Mouse (Mus musculus) heart, adult 8-10 months (tissue): Measurements from ENCODE around the gene Slc48a1. TPM values are rescaled to one million over a fixed set of nuclear protein-coding genes. Genes with fewer than 3 reads are reported as not detected.
A peak's percentile ranks its signal among the peaks of the same experiment; 100 is the strongest.

Source experiments
- DNase-seq: peaks from one replicate; pipeline ENCODE4 v3.0.0; 2022; ENCODE audit warnings: low spot score
- total RNA-seq, 4 experiments: library from RNA; stranded (reverse); gene quantifications; 2 replicates each; pipeline ENCODE4 v1.2.4; 2022

Gene Slc48a1
- total RNA-seq, 4 experiments from 2014 or later = 63.6 to 76.6 (median 67.9) TPM

DNA sequence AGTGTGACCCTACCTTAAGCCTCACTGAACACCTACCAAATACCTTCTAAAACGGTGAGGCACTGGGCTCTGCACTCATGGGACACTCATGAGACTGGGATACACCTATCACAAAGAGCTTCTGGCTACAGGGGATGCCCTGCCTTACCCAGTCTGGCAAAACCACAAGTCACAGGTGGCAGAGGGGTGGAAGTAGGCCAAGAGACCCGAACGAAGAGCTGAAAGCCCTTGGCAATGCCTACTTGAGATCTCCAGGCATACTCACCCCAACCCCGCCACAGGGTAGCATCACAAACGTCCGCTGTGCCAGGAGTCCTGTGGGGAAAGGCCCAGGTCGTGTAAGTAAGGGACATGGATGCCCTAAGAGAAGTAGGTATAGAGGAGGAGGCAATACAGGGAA lies 23.5 kb downstream of the Slc48a1 start:
- no peak for DNase-seq

DNA sequence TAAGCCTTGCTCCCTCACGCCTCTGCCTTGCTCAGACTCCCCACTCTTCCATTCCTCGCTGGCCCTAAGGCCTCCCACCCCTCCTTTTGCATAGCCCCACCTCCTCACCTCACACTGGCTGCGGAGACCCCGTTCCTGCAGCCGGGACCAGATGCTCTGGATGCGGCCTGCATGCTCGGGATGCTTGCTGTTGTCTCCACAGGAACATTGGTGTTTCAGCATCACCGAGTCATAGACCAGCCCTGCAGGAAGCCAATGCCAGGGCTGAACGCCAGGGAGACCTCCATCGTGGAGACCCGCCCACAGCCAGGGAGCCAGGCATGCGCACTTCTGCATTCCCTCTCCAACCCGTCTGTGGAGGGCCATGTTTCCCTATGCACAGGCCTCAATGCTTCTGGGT lies 24.3 kb downstream of the Slc48a1 start:
- no peak for DNase-seq

DNA sequence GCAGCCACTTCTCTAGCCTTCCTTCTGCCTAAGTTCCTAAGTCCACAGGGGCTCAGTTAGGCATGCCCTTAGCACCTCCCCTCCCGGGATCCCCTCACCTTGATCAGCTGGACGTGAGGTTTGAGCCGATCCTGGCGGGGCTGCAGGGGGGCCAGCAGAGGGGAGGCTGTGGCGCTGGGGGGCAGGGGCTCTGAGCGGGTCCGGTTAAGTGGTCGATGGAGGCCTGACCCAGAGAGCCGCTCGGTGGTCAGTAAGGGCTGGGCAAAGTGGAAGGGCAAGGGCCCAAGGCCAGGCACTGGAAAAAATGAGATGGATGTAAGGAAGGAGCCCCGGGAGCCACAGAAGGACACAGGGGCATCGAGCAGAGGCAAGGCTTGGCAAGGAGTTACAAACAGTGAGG lies 29.5 kb downstream of the Slc48a1 start:
- no peak for DNase-seq

DNA sequence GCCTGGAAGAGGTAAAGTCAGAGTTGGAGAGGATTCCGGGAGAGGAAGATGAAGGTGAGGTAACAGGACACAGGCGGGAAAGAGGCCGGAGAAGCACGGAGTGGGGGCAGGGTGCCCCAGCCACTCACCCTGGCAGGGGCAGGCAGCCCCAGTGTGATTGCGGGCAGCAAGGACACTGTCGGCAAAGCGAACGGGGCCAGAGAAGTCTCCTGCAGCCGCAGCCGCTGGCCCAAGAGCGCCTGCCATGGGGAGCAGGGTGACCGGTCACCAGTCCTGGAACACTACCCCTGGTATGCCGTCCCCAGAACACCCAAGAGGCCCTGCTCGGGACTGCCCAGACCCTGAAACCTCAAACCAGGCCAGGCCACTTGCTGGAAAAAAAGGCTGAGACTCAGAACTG lies 30.2 kb downstream of the Slc48a1 start:
- DNase-seq = no peak

DNA sequence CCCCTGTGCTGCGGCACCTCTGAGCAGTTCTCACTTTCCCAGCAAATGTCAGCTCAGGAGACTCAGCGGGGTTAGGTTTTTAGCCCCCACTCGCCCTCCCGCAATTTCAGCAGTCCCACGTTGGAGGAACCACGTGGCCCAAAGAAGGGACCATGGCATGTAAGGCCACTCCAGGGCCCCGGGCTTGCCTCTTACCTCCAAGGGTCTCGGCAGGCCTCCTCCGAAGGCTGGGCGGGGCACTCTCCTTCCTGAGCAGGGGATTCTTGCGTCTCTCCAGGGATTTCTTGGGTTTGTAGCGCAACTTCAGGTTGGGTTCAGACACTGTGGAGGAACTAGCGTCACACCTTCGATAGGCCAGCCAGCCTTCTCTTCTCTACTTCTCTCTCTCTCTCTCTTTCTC lies 30.9 kb downstream of the Slc48a1 start:
- DNase-seq = no peak

DNA sequence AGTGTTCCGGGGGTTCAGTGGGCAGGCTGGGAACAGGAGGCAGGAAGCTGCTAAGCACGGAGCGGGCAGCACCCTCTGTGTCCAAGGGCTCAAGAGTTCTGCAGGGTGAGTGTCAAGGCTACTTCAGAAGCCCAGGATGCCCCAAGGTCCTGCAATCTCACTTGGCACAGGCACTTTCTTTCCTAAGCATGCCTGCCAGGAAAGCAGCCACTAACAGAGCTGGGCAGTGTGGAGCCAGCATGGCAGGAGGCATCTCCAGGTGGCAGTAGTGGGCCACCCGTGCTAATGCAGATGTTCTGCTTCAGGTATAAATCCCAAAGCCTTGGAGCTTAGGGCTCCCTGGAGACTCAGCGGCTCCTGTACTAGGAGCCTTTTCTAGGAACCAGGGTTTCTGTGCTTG lies 31.6 kb downstream of the Slc48a1 start:
- DNase-seq = peak; percentile 37

DNA sequence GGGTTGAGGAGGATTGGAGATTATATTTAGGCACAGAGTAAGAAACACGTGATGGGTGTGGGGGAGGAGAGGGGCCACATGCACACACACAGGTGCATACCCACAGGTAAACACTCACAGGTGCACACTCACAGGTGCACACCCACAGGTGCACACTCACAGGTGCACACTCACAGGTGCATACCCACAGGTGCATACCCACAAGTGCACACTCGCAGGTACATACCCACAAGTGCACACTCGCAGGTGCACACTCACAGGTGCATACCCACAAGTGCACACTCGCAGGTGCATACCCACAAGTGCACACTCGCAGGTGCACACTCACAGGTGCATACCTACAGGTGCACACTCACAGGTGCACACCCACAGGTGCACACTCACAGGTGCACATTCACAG lies 32.1 kb downstream of the Slc48a1 start:
- no peak for DNase-seq

DNA sequence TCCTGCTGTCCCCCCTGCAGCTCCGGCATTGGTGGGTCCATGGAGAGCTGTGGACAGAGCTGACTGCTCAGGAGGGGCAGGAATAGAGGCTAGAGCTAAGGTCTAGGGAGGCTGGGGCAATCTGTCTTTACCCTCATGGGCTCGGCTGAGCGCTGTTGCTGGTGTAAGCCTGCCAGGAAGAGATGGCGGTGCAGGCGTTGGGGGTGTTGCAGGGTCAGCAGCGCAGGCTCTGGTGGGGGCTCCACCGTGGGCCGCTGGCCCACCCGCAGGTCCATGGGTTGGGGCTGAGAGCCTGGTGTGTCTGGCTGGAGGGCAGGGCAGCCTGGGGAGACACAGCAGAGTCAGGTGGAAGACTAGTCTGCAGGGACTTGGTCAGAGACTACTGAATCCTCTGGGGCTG lies 33.0 kb downstream of the Slc48a1 start:
- DNase-seq = no peak

DNA sequence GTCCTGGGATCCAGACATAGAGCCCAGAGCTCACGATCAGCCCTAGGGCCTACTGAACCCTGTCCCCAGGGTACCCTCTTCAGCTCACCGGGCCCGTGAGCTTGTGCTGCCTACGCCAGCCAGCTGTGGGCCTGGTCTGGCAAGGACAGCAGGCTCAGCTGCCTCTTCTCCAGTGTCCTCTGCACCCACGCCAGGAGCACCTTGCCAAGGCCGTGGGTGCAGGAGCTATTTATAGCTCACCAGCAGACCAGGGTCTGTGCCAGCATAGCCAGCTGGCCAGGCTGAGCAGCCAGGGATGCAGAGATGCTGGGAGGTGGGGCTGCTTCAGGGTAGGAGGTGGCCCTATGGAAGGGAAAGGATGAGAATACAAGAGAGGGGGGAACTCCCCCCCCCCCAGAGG lies 33.8 kb downstream of the Slc48a1 start:
- DNase-seq = peak; percentile 73

DNA sequence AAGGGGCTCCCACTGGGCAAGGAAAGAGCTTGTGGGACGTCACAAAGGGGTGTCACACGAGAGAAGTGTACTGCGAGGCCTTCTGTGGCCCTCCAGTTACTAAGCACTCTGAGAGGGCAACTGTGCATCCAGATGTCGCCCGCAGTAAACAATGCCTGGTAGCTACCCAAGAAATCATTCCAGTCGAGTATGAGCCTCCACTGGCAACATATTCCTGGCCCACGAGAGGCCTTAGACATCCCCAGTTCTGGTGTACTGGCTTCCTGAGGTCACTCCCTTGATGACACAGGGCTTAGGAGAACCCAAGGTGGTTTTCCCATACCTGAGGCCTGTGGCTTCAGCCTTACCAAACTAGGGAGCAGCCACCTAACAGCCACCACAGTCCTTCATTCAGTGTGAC lies 34.6 kb downstream of the Slc48a1 start:
- no peak for DNase-seq

DNA sequence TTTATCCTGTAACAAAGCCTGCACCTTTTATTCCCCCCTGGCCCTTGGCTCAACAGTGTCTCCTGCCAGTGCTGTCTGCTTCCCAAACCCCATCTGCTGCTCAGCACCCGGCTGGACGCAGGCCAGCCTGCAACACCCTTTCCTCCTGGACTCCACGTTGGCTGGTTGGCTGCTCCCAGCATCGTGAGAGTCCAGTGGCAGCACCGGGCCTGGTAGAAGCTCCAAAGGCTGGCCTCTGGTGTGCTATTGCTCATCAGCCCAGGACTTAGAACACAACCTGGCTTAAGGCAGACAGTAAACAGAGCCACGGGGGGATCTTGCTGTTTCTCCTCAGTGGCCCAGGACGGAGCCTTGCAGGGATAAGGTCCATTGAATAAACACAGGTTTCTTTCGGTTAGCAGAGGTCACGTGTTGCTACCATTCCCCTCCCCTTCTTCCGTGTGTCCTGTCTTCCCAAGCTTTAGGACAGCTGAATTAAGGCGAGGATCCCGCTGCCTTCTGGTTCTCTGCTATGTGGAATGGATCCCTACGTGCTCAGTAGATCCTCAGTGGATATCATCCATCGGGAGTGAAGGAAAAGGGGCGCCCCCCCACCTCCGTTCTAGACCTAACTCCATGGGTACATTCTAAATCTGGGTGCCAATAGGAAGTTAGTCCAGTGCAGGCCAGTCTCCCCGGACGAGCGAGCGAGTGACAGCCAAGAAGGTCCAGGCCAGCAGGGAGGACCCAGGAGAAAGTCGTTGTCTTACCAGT lies 35.3 kb downstream of the Slc48a1 start:
- DNase-seq = peak; percentile 55

DNA sequence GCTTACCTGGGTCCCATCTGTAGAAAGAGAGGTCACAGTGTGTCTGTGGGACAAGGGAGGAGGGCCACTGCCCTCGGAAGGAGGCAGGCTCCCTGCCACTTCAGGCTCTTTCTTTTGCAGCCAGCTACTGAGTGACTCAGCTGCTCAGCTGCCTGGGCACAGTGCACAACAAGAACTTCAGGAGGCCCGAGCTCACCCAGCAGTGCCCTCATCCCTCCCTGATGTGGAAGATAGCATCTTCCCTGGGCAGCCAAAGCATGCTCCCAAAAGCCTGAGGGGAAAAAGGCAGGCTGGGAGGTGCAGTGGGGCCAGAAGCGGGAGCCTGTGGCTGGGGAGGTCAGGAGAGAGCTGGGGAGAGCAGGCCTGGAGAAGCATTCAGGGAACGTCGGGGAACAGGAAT lies 36.4 kb downstream of the Slc48a1 start:
- DNase-seq = no peak

DNA sequence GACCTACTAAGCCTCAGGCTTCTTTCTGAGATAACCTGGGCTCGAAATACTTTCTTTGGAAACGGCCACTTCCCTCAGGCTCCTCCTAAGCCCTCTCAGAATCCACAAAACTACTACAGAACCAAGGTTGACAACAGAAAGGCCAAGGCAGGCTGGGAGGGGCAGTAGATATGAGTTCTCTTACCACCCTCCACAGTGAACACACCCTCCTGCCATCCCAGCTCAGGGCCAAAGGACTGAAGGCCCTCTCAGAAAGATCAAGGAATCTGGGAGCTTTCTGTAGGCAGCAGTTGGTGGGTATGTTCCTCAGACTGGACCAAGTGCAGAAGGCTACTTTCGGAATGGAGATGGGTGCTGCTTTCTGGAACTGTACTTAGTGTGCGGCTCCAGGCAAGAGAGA lies 36.9 kb downstream of the Slc48a1 start:
- no peak for DNase-seq

DNA sequence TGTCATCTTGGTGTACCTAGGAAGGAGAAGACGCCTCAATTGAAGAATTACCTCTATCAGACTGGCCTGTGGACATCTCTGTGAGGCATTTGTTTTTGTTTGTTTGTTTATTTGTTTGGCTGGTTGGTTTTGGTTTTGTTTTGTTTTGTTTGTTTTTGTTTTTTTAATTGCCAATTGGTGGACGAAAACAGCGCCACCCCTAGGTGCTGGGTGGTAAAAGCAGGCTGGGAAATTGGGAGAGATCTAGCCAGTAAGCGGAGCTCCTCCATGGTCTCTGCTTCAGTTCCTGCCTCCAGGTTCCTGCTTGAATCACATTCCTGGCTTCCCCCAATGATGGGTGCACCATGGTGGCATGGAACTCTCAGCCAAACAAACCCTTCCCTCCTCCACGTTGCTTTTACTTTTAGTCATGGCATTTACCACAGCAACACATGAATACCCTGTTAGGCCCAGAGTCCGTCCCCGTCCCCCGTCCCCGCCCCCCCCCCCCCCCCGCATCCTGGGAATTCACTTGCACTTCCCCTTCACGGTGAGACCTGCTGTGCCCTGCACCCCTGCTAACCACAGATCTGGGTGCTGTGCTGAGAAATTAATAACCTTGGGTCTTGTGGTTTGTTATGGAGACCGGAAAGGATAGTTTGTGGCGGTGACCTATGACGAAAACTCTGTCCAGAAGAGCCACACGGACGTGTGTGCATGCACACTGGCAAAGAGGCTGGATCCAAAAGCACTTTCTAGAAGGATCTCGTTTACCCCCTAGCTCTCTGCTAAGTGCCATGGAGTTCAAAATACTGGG lies 38.1 kb downstream of the Slc48a1 start:
- DNase-seq = no peak

DNA sequence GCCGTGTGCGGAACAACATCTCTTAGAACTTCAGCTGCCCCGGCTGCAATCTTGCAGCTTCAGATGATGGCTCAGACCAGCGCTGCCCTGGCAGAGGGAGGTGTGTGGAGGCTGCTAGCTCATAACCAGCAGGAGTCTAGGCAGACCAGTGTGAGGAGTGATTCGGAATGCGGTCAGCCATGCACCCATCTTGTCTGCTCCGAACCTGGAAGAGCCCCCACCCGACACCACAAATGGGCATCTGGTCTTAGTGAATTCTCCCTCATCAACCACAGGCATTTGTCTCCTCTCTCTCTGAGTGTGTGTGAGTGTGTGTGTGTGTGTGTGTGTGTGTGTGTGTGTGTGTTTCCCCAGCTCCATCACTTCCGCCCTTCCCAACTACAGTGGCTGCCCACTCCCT lies 41.6 kb downstream of the Slc48a1 start:
- no peak for DNase-seq

DNA sequence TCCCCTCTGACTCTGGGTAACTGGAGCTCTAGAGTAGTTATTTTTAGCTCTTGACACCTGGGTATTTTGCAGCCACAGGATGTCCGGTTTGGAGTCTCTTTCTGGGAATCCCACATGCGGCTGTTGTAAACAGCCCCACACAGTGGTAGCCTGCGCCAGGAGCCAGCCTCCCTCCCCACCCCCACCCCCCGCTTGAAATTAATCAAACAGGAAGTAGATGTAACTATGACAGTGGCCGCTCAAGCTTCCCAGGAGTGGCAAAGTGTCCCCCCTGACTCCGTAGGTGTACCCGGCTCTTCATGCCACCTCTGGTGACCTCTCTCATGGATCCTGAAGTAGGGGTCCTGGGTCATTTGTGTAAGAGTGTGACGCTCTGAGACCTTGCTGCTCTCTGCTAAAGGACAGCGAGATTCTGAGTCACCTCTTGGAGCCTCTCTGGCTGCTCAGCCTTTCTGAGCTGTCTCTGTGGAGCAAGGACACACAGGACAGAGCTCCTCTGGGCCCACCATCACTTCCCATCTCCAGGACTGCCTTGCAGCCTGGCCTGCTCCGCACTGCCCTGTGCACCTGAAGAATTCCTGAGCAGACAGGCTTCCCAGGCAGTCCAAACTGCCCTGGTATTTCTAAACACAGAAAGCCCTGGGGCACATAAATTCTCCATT lies 43.1 kb downstream of the Slc48a1 start:
- peak; percentile 63 for DNase-seq

DNA sequence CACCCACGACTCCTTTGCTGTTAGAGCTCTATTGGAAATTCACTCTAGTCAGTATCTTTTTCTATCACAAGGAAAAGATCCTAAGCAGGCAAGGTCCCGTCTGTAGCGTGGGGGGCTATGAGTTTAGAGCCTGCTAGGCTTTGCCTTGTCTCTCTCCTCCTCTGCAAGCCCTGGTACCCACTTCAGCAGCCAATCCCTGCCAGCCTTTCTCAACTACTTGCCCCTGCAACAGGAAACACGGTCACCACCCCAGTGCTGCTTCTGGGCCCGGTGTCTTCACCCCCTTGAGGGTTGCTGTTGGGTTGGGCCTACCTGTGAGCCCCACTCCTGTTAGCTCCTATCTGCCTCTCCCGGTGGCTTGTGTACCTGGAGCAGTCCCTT lies 43.7 kb downstream of the Slc48a1 start:
- DNase-seq = no peak

DNA sequence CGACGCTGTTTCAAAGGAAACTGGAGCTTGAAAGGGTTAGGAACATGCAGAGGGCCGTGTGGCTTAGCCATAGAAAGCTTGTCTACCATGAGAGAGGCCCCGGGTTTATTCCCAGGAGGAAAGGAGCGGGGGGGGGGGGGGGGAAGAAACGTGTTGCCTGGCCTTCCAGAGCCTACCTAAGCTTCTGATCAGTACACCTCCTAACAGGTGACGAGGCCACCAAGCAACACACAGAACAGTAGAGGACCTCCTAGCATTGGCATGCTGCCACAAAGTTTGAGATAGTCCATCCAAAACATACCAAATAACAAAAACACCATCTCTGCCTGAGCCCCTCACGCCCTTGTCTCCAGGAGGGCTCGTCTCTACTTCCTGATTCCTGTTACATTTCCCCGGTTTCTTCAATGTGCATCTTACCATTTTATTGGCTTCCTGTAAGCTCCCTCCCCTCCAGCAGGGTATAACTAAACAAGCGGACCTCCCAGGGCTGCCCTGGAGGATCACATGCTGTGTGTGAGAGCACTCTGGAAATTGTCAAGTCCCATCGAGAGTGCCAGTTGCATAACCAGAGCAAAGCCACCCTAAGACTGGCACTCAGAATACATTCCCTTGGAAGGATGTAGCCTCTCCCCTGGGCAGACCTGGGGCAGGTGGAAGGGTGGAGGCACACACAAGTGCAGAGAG lies 44.4 kb downstream of the Slc48a1 start:
- no peak for DNase-seq

DNA sequence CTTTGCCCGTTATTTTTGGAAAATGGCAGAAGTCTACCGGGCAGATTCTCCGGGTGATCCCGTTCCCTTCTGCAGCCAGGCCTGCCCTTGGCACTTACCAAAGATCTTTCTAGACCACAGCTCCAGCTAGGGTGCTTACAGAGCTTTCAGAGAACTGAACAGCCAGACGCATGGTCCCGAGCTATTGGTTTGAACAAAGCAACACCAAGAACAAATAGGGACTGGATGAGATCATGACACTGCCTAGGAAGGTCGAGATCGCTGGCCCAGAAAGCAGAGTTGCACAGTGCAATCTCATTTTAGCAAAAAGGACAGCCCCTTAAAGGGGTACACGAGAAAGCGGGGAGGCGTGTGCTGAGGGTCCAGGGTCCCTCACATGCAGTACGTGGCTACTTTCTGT lies 45.2 kb downstream of the Slc48a1 start:
- no peak for DNase-seq

DNA sequence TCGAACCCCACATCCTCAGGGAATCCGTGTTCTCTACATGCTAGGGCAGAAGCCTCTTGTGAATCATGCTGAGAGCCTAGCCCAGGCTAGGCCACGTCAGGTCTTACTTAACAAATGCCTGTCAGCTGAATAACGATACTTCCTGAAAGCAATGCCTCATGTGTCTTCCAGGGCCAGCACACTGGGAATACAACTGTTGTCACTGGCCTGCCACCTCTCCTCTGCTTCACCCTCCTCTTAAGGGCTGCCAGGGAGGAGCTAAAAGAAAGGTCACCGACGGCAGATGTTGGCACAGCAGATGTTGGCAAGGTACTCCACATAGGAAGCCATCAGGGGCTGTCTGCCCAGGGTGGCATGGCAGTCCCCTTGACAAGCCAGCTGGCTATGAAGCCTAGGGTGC lies 45.7 kb downstream of the Slc48a1 start:
- peak; percentile 53 for DNase-seq

DNA sequence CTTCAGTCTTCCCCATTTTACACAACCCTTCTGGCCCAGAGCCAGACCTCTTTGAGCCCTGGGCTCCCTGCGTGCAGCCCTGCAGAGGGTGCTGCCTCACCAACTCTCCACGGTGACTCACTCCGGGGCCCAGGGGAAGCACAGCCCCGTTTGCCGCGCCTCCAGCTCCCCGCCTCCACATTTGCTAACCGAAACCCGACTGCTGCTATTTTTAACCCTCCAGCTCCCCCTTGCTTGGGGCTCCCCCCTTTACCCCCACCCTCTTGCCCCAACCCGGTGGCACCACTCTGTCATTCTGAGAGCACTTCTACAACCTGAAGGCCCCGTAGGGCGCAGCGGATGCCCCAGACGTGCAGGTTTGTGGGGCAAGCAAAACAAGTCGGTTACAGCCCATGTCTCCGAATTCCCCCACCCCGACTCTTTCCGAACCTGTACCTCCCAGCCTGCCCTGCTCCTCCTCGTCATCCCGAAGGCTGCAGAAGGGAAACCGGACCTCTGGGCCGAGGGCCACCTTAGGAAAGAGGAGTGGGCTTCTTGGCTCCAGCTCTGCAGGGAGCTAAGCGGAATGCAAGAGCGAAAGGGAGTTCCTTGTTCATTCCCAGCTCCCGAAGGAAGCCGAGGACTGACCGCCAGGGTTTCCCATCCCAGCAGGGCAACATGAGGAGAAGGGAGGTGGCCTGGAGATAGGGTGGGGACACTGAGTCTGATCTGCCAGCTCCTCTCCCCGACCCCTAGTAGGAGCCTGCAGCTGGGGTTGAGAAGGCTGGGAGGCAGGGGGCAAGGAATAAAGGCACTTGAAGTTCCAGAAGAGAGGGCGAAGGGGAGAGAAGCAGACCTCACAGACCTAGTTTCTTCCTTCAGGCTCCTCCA lies 47.0 kb downstream of the Slc48a1 start:
- DNase-seq = peak; percentile 85
